Mouse (Mus musculus): ENCODE measurements at regions not wholly inside any gene's neighbourhood (a gene's known extent, or its start where the extent isn't known, plus 50 kb on each side); places are given as distances from the start of the nearest gene placed in this dataset.

GRCm38 (mm10) chr13:10445679-10446078 is 85.0 kb upstream of the Chrm3 start:
- TF ChIP-seq CTCF (IDR thresholded peaks at IDR 0.05; ENCODE audit: low read depth, low read length) (no peak), POLR2A (IDR thresholded peaks at IDR 0.05; ENCODE audit: extremely low read depth, insufficient read depth, low read length) (no peak)
